ENCODE assay signal across 9 mouse cellular contexts in the genomic region with DNA sequence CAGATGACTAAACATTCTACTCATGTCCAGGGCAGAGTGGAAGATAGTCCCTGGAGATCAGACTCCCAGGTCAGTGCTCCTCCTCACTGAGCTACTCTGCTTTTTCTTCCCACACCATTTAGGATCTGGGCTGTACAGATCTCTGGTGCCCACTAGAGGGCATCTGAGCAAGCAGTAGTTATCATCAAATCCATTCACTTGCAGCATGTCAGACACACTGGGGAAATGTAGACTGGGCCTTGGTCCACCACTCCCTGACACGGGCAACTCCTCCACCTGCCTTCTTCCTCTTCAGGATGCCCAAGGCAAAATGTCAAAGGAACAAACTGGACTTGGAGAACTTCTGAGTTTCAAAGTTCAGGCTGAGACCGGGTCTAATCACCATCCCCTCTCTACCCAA. TPM values are rescaled to one million over a fixed set of nuclear protein-coding genes. Genes with fewer than 3 reads are reported as not detected.
DNase-seq lines count a peak whose midpoint lies in the region; ATAC-seq and TF ChIP-seq lines count a peak whose summit lies in the region.
"Had no signal": no experiment of that assay in that cellular context is flagged by ENCODE, and none has a peak within 500 bp of the region (broad histone marks: within the 10 kb centered on the region; RNA-seq: fewer than 3 reads in every experiment).

No protein-coding gene starts in this region.

- peak; percentile 60; the same call in 1 of the 2 replicates for ATAC-seq in midbrain, embryonic 13.5 days
- ATAC-seq in midbrain, embryonic 11.5 days (ENCODE audit: low FRiP score): no peak
- ATAC-seq in heart, postnatal 0 days (ENCODE audit: insufficient read depth, low read depth): no peak
- no peak for ATAC-seq in limb, embryonic 14.5 days (ENCODE audit: low FRiP score, low read depth)

- TF ChIP-seq EP300 in heart, postnatal 0 days (IDR thresholded peaks at IDR 0.05; ENCODE audit: low read depth): no peak

- no peak overlapping the region for H3K4me3 ChIP-seq in midbrain, embryonic 13.5 days (replicated peaks)
- H3K4me3 ChIP-seq in midbrain, embryonic 11.5 days (ENCODE audit: low read depth, low read length): no peak overlapping the region
- H3K4me3 ChIP-seq in bone marrow macrophage, adult 2 months (ENCODE audit: insufficient read depth, low read length): no peak overlapping the region
- no peak overlapping the region for H3K4me3 ChIP-seq in heart, postnatal 0 days (ENCODE audit: low read depth, low read length)
- H3K4me3 ChIP-seq in limb, embryonic 14.5 days (replicated peaks; ENCODE audit: low read length): no peak overlapping the region

- H3K4me2 ChIP-seq in midbrain, embryonic 13.5 days (replicated peaks): no peak overlapping the region
- no peak overlapping the region for H3K4me2 ChIP-seq in midbrain, embryonic 11.5 days
- H3K4me2 ChIP-seq in heart, postnatal 0 days (ENCODE audit: low read depth, low read length): no peak overlapping the region
- H3K4me2 ChIP-seq in limb, embryonic 14.5 days (replicated peaks; ENCODE audit: low read depth, low read length, severe bottlenecking): no peak overlapping the region

- WGBS in midbrain, embryonic 13.5 days: 60% methylated on average over 2 of the region's 2 CpGs
- WGBS in midbrain, embryonic 11.5 days: 69% methylated on average over 2 of the region's 2 CpGs
- 45% methylated on average over 2 of the region's 2 CpGs for WGBS in heart, postnatal 0 days
- 73% methylated on average over 2 of the region's 2 CpGs for WGBS in limb, embryonic 14.5 days

- no peak for TF ChIP-seq POLR2A in bone marrow macrophage, adult 2 months (IDR thresholded peaks at IDR 0.05; ENCODE audit: borderline replicate concordance, low read depth, low read length)
- no peak for TF ChIP-seq POLR2A in limb, embryonic 14.5 days (IDR thresholded peaks at IDR 0.05; ENCODE audit: borderline replicate concordance, extremely low read depth, insufficient read depth, insufficient read length)

- no peaks in the 10 kb centered on the region for H3K9me3 ChIP-seq in midbrain, embryonic 13.5 days
- H3K9me3 ChIP-seq in midbrain, embryonic 11.5 days (ENCODE audit: control insufficient read depth, low read length): no peaks in the 10 kb centered on the region
- no peaks in the 10 kb centered on the region for H3K9me3 ChIP-seq in heart, postnatal 0 days (replicated peaks; ENCODE audit: control insufficient read depth, low read length)
- H3K9me3 ChIP-seq in limb, embryonic 14.5 days (ENCODE audit: control insufficient read depth, low read length): no peaks in the 10 kb centered on the region

- H3K27me3 ChIP-seq in midbrain, embryonic 13.5 days: no peaks in the 10 kb centered on the region
- no peaks in the 10 kb centered on the region for H3K27me3 ChIP-seq in midbrain, embryonic 11.5 days (ENCODE audit: control insufficient read depth, insufficient read depth, low read length)
- no peaks in the 10 kb centered on the region for H3K27me3 ChIP-seq in heart, postnatal 0 days (ENCODE audit: control insufficient read depth, insufficient read depth, low read length)
- no peaks in the 10 kb centered on the region for H3K27me3 ChIP-seq in limb, embryonic 14.5 days (ENCODE audit: control insufficient read depth, insufficient read depth, low read length)

- TF ChIP-seq CTCF in bone marrow macrophage, adult 2 months (IDR thresholded peaks at IDR 0.05; ENCODE audit: low read depth, low read length): peak; percentile 35; the same call in 1 of the 2 replicates
- TF ChIP-seq CTCF in heart, postnatal 0 days (IDR thresholded peaks at IDR 0.05; ENCODE audit: low read depth): peak; percentile 75

- no peak overlapping the region for H3K9ac ChIP-seq in midbrain, embryonic 13.5 days (replicated peaks)
- H3K9ac ChIP-seq in midbrain, embryonic 11.5 days (ENCODE audit: low read length): no peak overlapping the region
- H3K9ac ChIP-seq in heart, postnatal 0 days (replicated peaks; ENCODE audit: low read depth, low read length): no peak overlapping the region
- H3K9ac ChIP-seq in limb, embryonic 14.5 days (ENCODE audit: low read depth, low read length, severe bottlenecking): no peak overlapping the region

- no peaks in the 10 kb centered on the region for H3K4me1 ChIP-seq in midbrain, embryonic 13.5 days (replicated peaks)
- no peaks in the 10 kb centered on the region for H3K4me1 ChIP-seq in midbrain, embryonic 11.5 days (ENCODE audit: control insufficient read depth, insufficient read depth, low read length)
- H3K4me1 ChIP-seq in bone marrow macrophage, adult 2 months (ENCODE audit: control insufficient read depth, insufficient read depth, low read length): no peaks in the 10 kb centered on the region
- H3K4me1 ChIP-seq in heart, postnatal 0 days (ENCODE audit: control insufficient read depth, insufficient read depth): no peaks in the 10 kb centered on the region
- no peaks in the 10 kb centered on the region for H3K4me1 ChIP-seq in limb, embryonic 14.5 days (ENCODE audit: control insufficient read depth, insufficient read depth, low read length)

- DNase-seq in adrenal gland, adult (ENCODE audit: inconsistent age in 2 of 2, low spot score in 1 of 2): peak; percentile 40 to 77
- no peak for DNase-seq in adrenal gland, postnatal 4 days (ENCODE audit: low spot score in 2 of 2)
- no peak for DNase-seq in midbrain, embryonic 11.5 days (ENCODE audit: low spot score, missing footprints)
- DNase-seq in heart, postnatal 0 days (ENCODE audit: low spot score): peak; percentile 34
- DNase-seq in limb, embryonic 14.5 days (ENCODE audit: low spot score): peak; percentile 49
- peak; percentile 23 for DNase-seq in thymus, postnatal 4 days

- H3K36me3 ChIP-seq in midbrain, embryonic 13.5 days: no peaks in the 10 kb centered on the region
- no peaks in the 10 kb centered on the region for H3K36me3 ChIP-seq in midbrain, embryonic 11.5 days (ENCODE audit: control insufficient read depth, insufficient read depth, low read length)
- H3K36me3 ChIP-seq in heart, postnatal 0 days (replicated peaks; ENCODE audit: control insufficient read depth, insufficient read depth, low read length): no peaks in the 10 kb centered on the region
- no peaks in the 10 kb centered on the region for H3K36me3 ChIP-seq in limb, embryonic 14.5 days (ENCODE audit: control insufficient read depth, insufficient read depth, low read length)

- no peak overlapping the region for H3K27ac ChIP-seq in midbrain, embryonic 13.5 days
- no peak overlapping the region for H3K27ac ChIP-seq in midbrain, embryonic 11.5 days (ENCODE audit: low read depth, low read length)
- H3K27ac ChIP-seq in bone marrow macrophage, adult 2 months (ENCODE audit: insufficient read depth, low read depth, low read length): no peak overlapping the region
- no peak overlapping the region for H3K27ac ChIP-seq in heart, postnatal 0 days (ENCODE audit: low read depth)
- no peak overlapping the region for H3K27ac ChIP-seq in limb, embryonic 14.5 days (replicated peaks; ENCODE audit: low read depth, low read length)

RNA-seq across cellular contexts. Expression of a gene that starts 51.9 kb away (rescaled TPM):
- under 1 TPM in 1 of 2 experiments, not detected in 1; 0.51 TPM for total RNA-seq in adrenal gland, postnatal 4 days (2021)
- not detected in 2 replicates for polyA plus RNA-seq in midbrain, embryonic 13.5 days (2015; fragmentation: Nextera tagmentation; extraction: Ambion mirVana)
- polyA plus RNA-seq in midbrain, embryonic 11.5 days (2014; fragmentation: Nextera tagmentation; extraction: Ambion mirVana): 0.11 TPM in 1 of 2 replicates, not detected in the other
- not detected in 2 replicates for polyA plus RNA-seq in bone marrow macrophage, adult 2 months (2012; ENCODE audit: insufficient read depth, insufficient read length, missing spikeins)
- total RNA-seq in heart, postnatal 0 days (2014; rRNA removed; ENCODE audit: low replicate concordance): not detected in 2 replicates
- polyA plus RNA-seq in heart, postnatal 0 days (2015; fragmentation: Nextera tagmentation; extraction: Ambion mirVana): 0.15 and 0.27 TPM in 2 replicates
- 0.03 and 0.10 TPM in 2 replicates for polyA plus RNA-seq in limb, embryonic 14.5 days (2012; rRNA removed)
- 0.21 and 0.46 TPM in 2 replicates for polyA plus RNA-seq in limb, embryonic 14.5 days (2014; fragmentation: Nextera tagmentation; extraction: Ambion mirVana)
- polyA plus RNA-seq: C2C12 had no signal

Comparison
In these comparisons a context has a peak if more than half of its experiments do, and no peak if none do; other contexts are left out.
1. DNase-seq: peak in adrenal gland, adult (2 of 2), heart, postnatal 0 days (single experiment), limb, embryonic 14.5 days (single experiment) and thymus, postnatal 4 days (single experiment); none in adrenal gland, postnatal 4 days (0 of 2) and midbrain, embryonic 11.5 days (single experiment).